In the genomic region with DNA sequence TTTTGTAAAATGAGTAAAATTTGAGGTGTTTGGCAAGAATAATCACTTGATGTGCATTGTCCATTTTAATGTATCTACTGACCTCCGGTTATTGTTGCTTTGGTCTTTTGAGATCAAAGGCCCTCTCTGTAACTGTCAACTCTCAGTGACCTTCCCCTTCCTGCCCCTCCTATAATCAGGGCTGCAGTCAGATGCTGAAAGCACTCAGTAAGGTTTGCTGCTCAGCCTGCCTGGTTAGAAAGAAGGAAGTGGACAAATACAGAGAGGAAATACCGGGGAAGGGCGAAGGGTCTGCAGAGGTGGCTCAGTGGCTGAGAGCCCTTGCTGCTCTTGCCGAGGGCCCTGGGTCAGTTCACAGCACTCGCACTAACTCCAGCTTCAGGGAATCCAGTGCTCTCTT, we compare ENCODE assay signal across 18 mouse cellular contexts. TPM values are rescaled to one million over a fixed set of nuclear protein-coding genes. Genes with fewer than 3 reads are reported as not detected.
DNase-seq lines count a peak whose midpoint lies in the region; ATAC-seq and TF ChIP-seq lines count a peak whose summit lies in the region.
"Had no signal": no experiment of that assay in that cellular context is flagged by ENCODE, and none has a peak within 500 bp of the region (broad histone marks: within the 10 kb centered on the region; RNA-seq: fewer than 3 reads in every experiment).

No protein-coding gene starts in this region.

- H3K4me3 ChIP-seq in gastrocnemius, adult 2 months: no peak overlapping the region
- no peak overlapping the region for H3K4me3 ChIP-seq in layer of hippocampus, adult 2 months
- H3K4me3 ChIP-seq: erythroblast, embryonic 14.5 days; hindbrain, embryonic 13.5 days; limb, embryonic 12.5 days; midbrain, embryonic 15.5 days had no signal

- intact Hi-C loops in gastrocnemius, adult 2 months (cut with DNase I): no loop called here

- no peak for TF ChIP-seq CTCF in gastrocnemius, adult 2 months (IDR thresholded peaks at IDR 0.05)
- no peak for TF ChIP-seq CTCF in layer of hippocampus, adult 2 months (conservative IDR thresholded peaks at IDR 0.05)

- ATAC-seq in granulocyte monocyte progenitor cell, adult 5-6 weeks (replicated peaks; ENCODE audit: poor library complexity, severe bottlenecking): peak; percentile 86
- ATAC-seq: intestine, embryonic 16.5 days; midbrain, embryonic 15.5 days had no signal

- peak overlapping the region; percentile 21; the same call in 1 of the 2 replicates for H3K27ac ChIP-seq in gastrocnemius, adult 2 months
- H3K27ac ChIP-seq in layer of hippocampus, adult 2 months: peak overlapping the region; percentile 77
- H3K27ac ChIP-seq: hindbrain, embryonic 13.5 days; limb, embryonic 12.5 days; macrophage; midbrain, embryonic 15.5 days had no signal

- no peak for DNase-seq in gastrocnemius, adult 2 months
- no peak for DNase-seq in gastrocnemius, adult 8-10 months (ENCODE audit: low spot score in 2 of 2)
- DNase-seq in layer of hippocampus, adult 2 months (ENCODE audit: low spot score in 2 of 2): no peak
- no peak for DNase-seq in layer of hippocampus, adult 8-10 months (ENCODE audit: low spot score in 2 of 2)
- DNase-seq in lung, postnatal 4 days: peak; percentile 43 to 61
- DNase-seq in cerebellum, adult 11 months: no peak
- no peak for DNase-seq in ovary, postnatal 14 days (ENCODE audit: low spot score)
- DNase-seq: cerebellum, adult 9-10 months; gastrocnemius, postnatal 25 days; right cerebral cortex, postnatal 14 days; thymus, adult 2 months had no signal

RNA-seq across cellular contexts. Expression of a gene that starts 8.0 kb away (rescaled TPM):
- 10 to 100 TPM; 42.0 to 51.2 TPM for total RNA-seq in gastrocnemius, adult 2 months (2021)
- 10 to 100 TPM; 43.4 to 55.1 (median 45.7) TPM for total RNA-seq in gastrocnemius, adult 8-10 months (2022)
- 100 to 1,000 TPM; 145 to 147 TPM for total RNA-seq in layer of hippocampus, adult 2 months (2021)
- total RNA-seq in layer of hippocampus, adult 8-10 months (2022): 100 to 1,000 TPM; 138 to 156 (median 154) TPM
- total RNA-seq in granulocyte monocyte progenitor cell, adult 5-6 weeks (2014; fragmentation: Nextera tagmentation): 36.4 and 44.0 TPM in 2 replicates
- 41.1 and 100 TPM in 2 replicates for total RNA-seq in granulocyte monocyte progenitor cell, adult 5-6 weeks (2017)

RNA-seq across cellular contexts. Expression of a gene that starts 21.7 kb away (rescaled TPM):
- total RNA-seq in gastrocnemius, adult 2 months (2021): 1 to 10 TPM in 1 of 2 experiments, under 1 TPM in 1; 0.86 to 1.0 TPM
- total RNA-seq in gastrocnemius, adult 8-10 months (2022): 1 to 10 TPM in 2 of 4 experiments, under 1 TPM in 1, not detected in 1; 0.92 to 2.5 (median 1.8) TPM
- 10 to 100 TPM; 37.5 to 39.8 TPM for total RNA-seq in layer of hippocampus, adult 2 months (2021)
- 10 to 100 TPM; 29.6 to 61.0 (median 49.6) TPM for total RNA-seq in layer of hippocampus, adult 8-10 months (2022)
- not detected in 2 replicates for total RNA-seq in granulocyte monocyte progenitor cell, adult 5-6 weeks (2014; fragmentation: Nextera tagmentation)
- total RNA-seq in granulocyte monocyte progenitor cell, adult 5-6 weeks (2017): not detected in 2 replicates

Comparison
In these comparisons a context has a peak if more than half of its experiments do, and no peak if none do; other contexts are left out.
1. DNase-seq: peak in lung, postnatal 4 days (2 of 2); none in gastrocnemius, adult 2 months (single experiment), gastrocnemius, adult 8-10 months (0 of 2), layer of hippocampus, adult 2 months (0 of 2), layer of hippocampus, adult 8-10 months (0 of 2), cerebellum, adult 11 months (single experiment) and ovary, postnatal 14 days (single experiment).
2. RNA of a gene that starts 21.7 kb away (total RNA-seq): 29.6 to 61.0 TPM in layer of hippocampus, adult 8-10 months and 37.5 to 39.8 TPM in layer of hippocampus, adult 2 months; 0.92 to 2.5 TPM in gastrocnemius, adult 8-10 months, 0.86 to 1.0 TPM in gastrocnemius, adult 2 months and not detected in granulocyte monocyte progenitor cell, adult 5-6 weeks; every median in the first group is over 4 times any median in the second.